ENCODE assay signal across 8 mouse cellular contexts in the genomic region with DNA sequence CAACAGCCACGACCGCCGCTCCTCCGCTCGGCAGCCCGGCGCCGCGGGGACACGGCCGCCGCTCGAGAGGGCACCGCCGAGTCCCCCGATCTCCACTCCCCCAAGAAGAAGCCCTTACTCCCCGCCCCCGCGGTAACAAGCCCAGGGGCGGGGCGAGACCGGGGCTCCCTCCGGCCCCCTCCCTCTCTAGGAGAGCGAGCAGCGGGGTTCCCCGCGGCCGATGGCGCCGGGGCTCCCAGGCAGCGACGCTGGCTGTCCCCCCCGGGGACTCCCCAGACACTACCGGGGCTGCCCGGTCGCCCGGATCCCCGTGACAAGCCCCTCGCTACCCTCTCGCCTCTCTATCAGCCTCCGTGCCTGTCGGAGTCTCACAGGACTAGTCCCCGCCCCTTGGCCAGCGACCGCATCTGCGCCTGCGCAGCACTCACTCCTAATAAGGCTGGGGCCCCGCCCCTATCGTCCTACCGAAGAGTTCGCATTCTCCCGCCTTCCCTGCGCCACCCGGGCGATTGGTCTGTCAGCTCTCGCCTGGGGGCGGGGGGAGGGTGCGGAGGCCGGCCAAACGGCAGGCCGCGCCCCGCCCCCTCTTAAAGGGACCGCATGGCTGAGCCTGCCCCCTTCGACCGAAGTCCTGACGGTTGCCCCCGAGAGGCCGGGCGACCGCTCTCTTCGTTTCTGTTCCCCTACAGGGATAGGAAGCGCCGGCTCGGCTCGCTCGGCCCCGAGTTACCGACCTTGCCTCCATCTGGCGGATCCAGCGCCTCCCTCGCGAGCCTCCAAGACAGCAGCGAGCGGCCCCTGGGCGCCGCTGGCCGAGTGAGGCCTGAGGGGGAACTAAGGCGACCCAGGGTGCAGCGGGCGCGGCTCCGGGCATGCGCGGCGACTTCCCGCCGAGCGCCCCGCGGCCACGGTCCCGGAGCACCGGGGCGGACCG. TPM values are rescaled to one million over a fixed set of nuclear protein-coding genes. Genes with fewer than 3 reads are reported as not detected.
DNase-seq lines count a peak whose midpoint lies in the region; ATAC-seq lines count a peak whose summit lies in the region.

A gene (minus strand): TSS at position 780 of the 934 bp plus-strand sequence.

- peaks cover 12% of the 10 kb centered on the region; the same call in 1 of the 2 replicates for H3K4me1 ChIP-seq in hindbrain, embryonic 15.5 days (replicated peaks)

- no peaks in the 10 kb centered on the region for H3K27me3 ChIP-seq in hindbrain, embryonic 15.5 days

- no peaks in the 10 kb centered on the region for H3K36me3 ChIP-seq in hindbrain, embryonic 15.5 days

- under 1% methylated on average over 90 of the region's 106 CpGs for WGBS in hindbrain, embryonic 15.5 days

- peak within 1 kb of the TSS; percentile 78 for H3K9ac ChIP-seq in hindbrain, embryonic 15.5 days

- no peaks in the 10 kb centered on the region for H3K9me3 ChIP-seq in hindbrain, embryonic 15.5 days

- peak; percentile 100 for DNase-seq in T-cell, adult 2 months (ENCODE audit: low spot score)
- peak; percentile 100 for DNase-seq in cerebellum, postnatal 36 days
- peak; percentile 100 for DNase-seq in frontal cortex, postnatal 36 days (ENCODE audit: low spot score in 2 of 2)
- DNase-seq in left cerebral cortex, adult 11 months (ENCODE audit: low spot score) = peak; percentile 100
- DNase-seq in lung, postnatal 4 days = peak; percentile 100
- peak; percentile 99 for DNase-seq in retina, postnatal 7 days (ENCODE audit: low read depth, low spot score)
- peak; percentile 100 for DNase-seq in urinary bladder, adult 2 months (ENCODE audit: low spot score)

- peak within 1 kb of the TSS; percentile 95 for H3K4me3 ChIP-seq in hindbrain, embryonic 15.5 days

- H3K4me2 ChIP-seq in hindbrain, embryonic 15.5 days = peak within 1 kb of the TSS; percentile 83

- peak within 1 kb of the TSS; percentile 91 for H3K27ac ChIP-seq in hindbrain, embryonic 15.5 days (replicated peaks)

- ATAC-seq in hindbrain, embryonic 15.5 days (ENCODE audit: low FRiP score, low read depth) = peak; percentile 96

RNA-seq across cellular contexts. Expression of the gene that starts here (rescaled TPM):
- polyA plus RNA-seq in hindbrain, embryonic 15.5 days (2015; fragmentation: Nextera tagmentation; extraction: Ambion mirVana) = 6.7 and 7.2 TPM in 2 replicates
- polyA plus RNA-seq in urinary bladder, adult 2 months (2012; rRNA removed) = 25.1 and 29.0 TPM in 2 replicates

Comparison
In these comparisons a context has a peak if more than half of its experiments do, and no peak if none do; other contexts are left out.
1. Peak in every context shown above with its lines: DNase-seq, ATAC-seq, H3K4me3 ChIP-seq and H3K27ac ChIP-seq.